Mouse (Mus musculus) E14TG2a.4 (cell line): ENCODE data around the gene Hist1h1c.

Experiments used
- CTCF ChIP-seq: conservative IDR thresholded peaks from 2 replicates; pipeline ENCODE4 v1.5.1; 2014; ENCODE audit warnings: low read length
- NANOG ChIP-seq: IDR thresholded peaks from 2 replicates; pipeline ENCODE4 v1.6.1; 2014; ENCODE audit warnings: borderline replicate concordance, low read length, mixed read lengths
- POU5F1 ChIP-seq: IDR thresholded peaks from 2 replicates; pipeline ENCODE4 v1.6.1; 2014; ENCODE audit warnings: low read length, borderline replicate concordance

DNA sequence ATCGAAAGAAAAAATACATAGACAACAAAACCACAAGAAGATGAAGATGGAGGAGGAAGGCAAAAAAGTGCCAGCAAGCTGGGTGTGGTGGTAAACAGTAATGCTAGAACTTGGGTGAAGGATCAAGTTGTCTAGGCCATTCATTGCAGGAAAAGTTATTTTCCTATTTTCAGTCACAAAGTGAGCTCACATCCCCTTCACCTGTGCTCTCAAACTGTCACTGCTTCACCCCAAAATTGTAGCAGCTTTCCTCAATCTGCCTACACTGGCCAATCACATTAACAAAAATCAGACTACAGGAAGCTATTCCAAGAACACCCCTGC lies 21.3 kb downstream of the Hist1h1c start:
- TF ChIP-seq CTCF: 0 out of 2 replicates have a peak, but pooled peaks have one; percentile 21
- no peak for TF ChIP-seq NANOG
- TF ChIP-seq POU5F1: no peak
